Mouse (Mus musculus) ES-E14 (cell line): ENCODE results near the gene Ghrh. TPM values are rescaled to one million over a fixed set of nuclear protein-coding genes. Genes with fewer than 3 reads are reported as not detected.

Source experiments
- DNase-seq: peaks from one replicate; pipeline ENCODE4 v3.0.0-alpha.2; 2013; ENCODE audit warnings: low read depth, low spot score
- H3K27ac ChIP-seq: 2 replicates; pipeline ENCODE4 v1.5.1; 2012; ENCODE audit warnings: low read depth, mild to moderate bottlenecking, low read length, moderate library complexity, mixed read lengths; ENCODE audit not compliant: poor library complexity, insufficient read depth, severe bottlenecking
- H3K36me3 ChIP-seq: 2 replicates; pipeline ENCODE4 v1.6.1; 2012; ENCODE audit warnings: mild to moderate bottlenecking, low read length, moderate library complexity, mixed read lengths; ENCODE audit not compliant: control insufficient read depth, poor library complexity, insufficient read depth, severe bottlenecking
- H3K4me1 ChIP-seq, 2 experiments: fragments of 150-350 bp in 1 of 2; sonication (generic) in 1 of 2; 2 replicates each; pipeline ENCODE4 v1.6.1; 2012; ENCODE audit warnings: low read length in 2 of 2, mild to moderate bottlenecking in 1 of 2, mixed read lengths in 1 of 2; ENCODE audit not compliant: control insufficient read depth in 2 of 2, insufficient read depth in 2 of 2, poor library complexity in 1 of 2
- H3K4me3 ChIP-seq, 2 experiments: fragments of 150-350 bp in 1 of 2; sonication (generic) in 1 of 2; 2 replicates each; pipeline ENCODE4 v1.5.1; 2012; ENCODE audit warnings: low read length in 2 of 2, low read depth in 1 of 2, mild to moderate bottlenecking in 1 of 2, mixed read lengths in 1 of 2; ENCODE audit not compliant: insufficient read depth in 1 of 2, poor library complexity in 1 of 2, severe bottlenecking in 1 of 2
- H3K9ac ChIP-seq: 2 replicates; pipeline ENCODE4 v1.6.1; 2012; ENCODE audit warnings: low read depth, mild to moderate bottlenecking, low read length, mixed read lengths; ENCODE audit not compliant: poor library complexity, insufficient read depth, severe bottlenecking
- H3K9me3 ChIP-seq: fragments of 150-350 bp; sonication (generic); 2 replicates; pipeline ENCODE4 v1.6.1; 2012; ENCODE audit warnings: low read depth, mild to moderate bottlenecking, low read length; ENCODE audit not compliant: control insufficient read depth, insufficient read depth
- CHD2 ChIP-seq: IDR thresholded peaks from 2 replicates; pipeline ENCODE4 v1.6.1; 2014; ENCODE audit warnings: mild to moderate bottlenecking, low read depth, low read length, inconsistent platforms
- HCFC1 ChIP-seq: IDR thresholded peaks from 2 replicates; pipeline ENCODE4 v1.6.1; 2012; ENCODE audit warnings: low read length, inconsistent platforms, borderline replicate concordance; ENCODE audit not compliant: insufficient read depth
- MAFK ChIP-seq: IDR thresholded peaks from 2 replicates; pipeline ENCODE4 v1.6.1; 2014; ENCODE audit warnings: mild to moderate bottlenecking, low read depth, low read length, inconsistent platforms; ENCODE audit not compliant: insufficient read depth
- ZC3H11A ChIP-seq: IDR thresholded peaks from 2 replicates; pipeline ENCODE4 v1.6.1; 2012; ENCODE audit warnings: low read depth, mild to moderate bottlenecking, inconsistent platforms, low read length, borderline replicate concordance
- ZNF384 ChIP-seq: IDR thresholded peaks from 2 replicates; pipeline ENCODE4 v1.6.1; 2012; ENCODE audit warnings: low read depth, low read length, inconsistent platforms
- in situ Hi-C, 2 experiments: fragments of 600-800 bp; cut with MboI; formaldehyde crosslinking; loops; one replicate each; pipeline ENCODE4 v1.15.1; 2025; ENCODE audit warnings: low sequenced_read_pairs in 2 of 2, inconsistent platforms in 1 of 2; ENCODE audit not compliant: unreplicated experiment in 2 of 2
- total RNA-seq: library from RNA; depleted of rRNA; stranded (reverse); fragments of 300-350 nt; gene quantifications from 2 replicates; pipeline ENCODE4 v1.2.3, GENCODE M21; 2012

The Ghrh gene
- total RNA-seq, 1 experiment: not detected

GRCm38 (mm10) chr2:157320135-157320534 is 27.2 kb downstream of the Ghrh start:
- Histone ChIP-seq H3K36me3 (peaks cover 78% of the 10 kb centered on the region), H3K27ac (no peak overlapping the region), H3K4me3 (no peak overlapping the region), H3K9ac (no peak overlapping the region), H3K4me1 (0 out of 4 replicates have a peak, but pooled peaks cover 0 to 2% of the 10 kb centered on the region in 2 experiments), H3K9me3 (peaks cover 2% of the 10 kb centered on the region; the same call in 1 of the 2 replicates)
- TF ChIP-seq ZNF384: no peak
- no peak for TF ChIP-seq ZC3H11A
- TF ChIP-seq MAFK: no peak
- no peak for TF ChIP-seq CHD2
- no peak for TF ChIP-seq HCFC1
- DNase-seq: no peak
- in situ Hi-C loops: no loop called here

- no peak overlapping the region for H3K4me3 ChIP-seq
- H3K9me3 ChIP-seq: no peaks in the 10 kb centered on the region
- no peak for DNase-seq
- H3K4me1 ChIP-seq: 0 out of 4 replicates have a peak, but pooled peaks cover 0 to 2% of the 10 kb centered on the region in 2 experiments
- in situ Hi-C loops: no loop called here
- H3K27ac ChIP-seq: no peak overlapping the region
- no peak overlapping the region for H3K9ac ChIP-seq
- no peak for TF ChIP-seq MAFK
- no peak for TF ChIP-seq ZC3H11A
- no peak for TF ChIP-seq CHD2
- no peak for TF ChIP-seq ZNF384
- TF ChIP-seq HCFC1: no peak
- peaks cover 80% of the 10 kb centered on the region for H3K36me3 ChIP-seq
These were observed 30.1 kb downstream of the Ghrh start for GRCm38 (mm10) chr2:157317220-157317619.

- Histone ChIP-seq H3K9me3 (no peaks in the 10 kb centered on the region), H3K4me1 (0 out of 4 replicates have a peak, but pooled peaks cover 0 to 2% of the 10 kb centered on the region in 2 experiments), H3K36me3 (peaks cover 72% of the 10 kb centered on the region), H3K4me3 (no peak overlapping the region), H3K9ac (no peak overlapping the region), H3K27ac (no peak overlapping the region)
- in situ Hi-C loops: no loop called here
- DNase-seq: no peak
- TF ChIP-seq ZNF384: no peak
- no peak for TF ChIP-seq ZC3H11A
- TF ChIP-seq CHD2: no peak
- TF ChIP-seq MAFK: no peak
- no peak for TF ChIP-seq HCFC1
These were observed 30.9 kb downstream of the Ghrh start for GRCm38 (mm10) chr2:157316358-157316933.

GRCm38 (mm10) chr2:157315486-157315885 is 31.8 kb downstream of the Ghrh start:
- in situ Hi-C loops: no loop called here
- Histone ChIP-seq H3K4me1 (0 out of 4 replicates have a peak, but pooled peaks cover 0 to 2% of the 10 kb centered on the region in 2 experiments), H3K4me3 (no peak overlapping the region), H3K36me3 (peaks cover 69% of the 10 kb centered on the region), H3K9me3 (no peaks in the 10 kb centered on the region), H3K9ac (no peak overlapping the region), H3K27ac (no peak overlapping the region)
- DNase-seq: no peak
- TF ChIP-seq CHD2: no peak
- TF ChIP-seq MAFK: no peak
- no peak for TF ChIP-seq ZC3H11A
- TF ChIP-seq HCFC1: no peak
- TF ChIP-seq ZNF384: no peak
